Mouse (Mus musculus): ENCODE data around the gene Syncrip. TPM values are rescaled to one million over a fixed set of nuclear protein-coding genes. Genes with fewer than 3 reads are reported as not detected.
"Not testable (repeated sequence)": the region's sequence is repeated elsewhere in the genome, so short reads cannot be mapped to it uniquely, and the experiment has no call there.

Syncrip gene
- polyA plus RNA-seq, 1 experiment from 2014 or later = 75.2 TPM

DNA sequence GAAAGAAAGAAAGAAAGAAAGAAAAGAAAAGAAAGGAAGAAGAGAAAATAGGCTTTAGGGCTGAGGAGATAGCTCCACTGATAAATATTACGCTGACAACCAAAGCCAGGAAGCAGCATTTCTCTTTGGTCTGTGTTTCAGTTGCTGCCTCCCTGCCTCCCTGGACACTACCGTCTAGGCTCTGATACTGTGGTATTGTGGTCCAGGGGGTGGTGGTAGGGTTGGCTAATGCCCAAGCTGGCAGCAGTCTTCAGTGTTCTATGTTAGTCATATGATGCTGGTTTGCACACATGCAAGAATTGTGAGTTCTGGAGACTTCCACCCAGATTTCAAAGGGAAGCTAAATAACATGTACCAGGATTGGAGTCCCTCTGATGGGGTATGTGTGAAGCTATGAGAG is 17.7 kb upstream of the Syncrip start:
- H3K4me3 ChIP-seq (ENCODE audit: low read depth, low read length) = no peak overlapping the region
- no peaks in the 10 kb centered on the region for H3K36me3 ChIP-seq (ENCODE audit: control insufficient read depth, insufficient read depth, low read length)
- no peaks in the 10 kb centered on the region for H3K9me3 ChIP-seq (replicated peaks; ENCODE audit: control insufficient read depth, low read length, poor library complexity, severe bottlenecking)
- no peak overlapping the region for H3K9ac ChIP-seq (ENCODE audit: low read depth, low read length)
- 79% methylated on average over 2 of the region's 2 CpGs for WGBS
- no peak for ATAC-seq
- no peaks in the 10 kb centered on the region for H3K27me3 ChIP-seq (ENCODE audit: control insufficient read depth, insufficient read depth, low read depth, low read length)
- no peak overlapping the region for H3K4me2 ChIP-seq (ENCODE audit: low read length)
- H3K4me1 ChIP-seq (ENCODE audit: control insufficient read depth, insufficient read depth, low read length) = no peaks in the 10 kb centered on the region
- H3K27ac ChIP-seq (ENCODE audit: low read length) = no peak overlapping the region

- no peak overlapping the region for H3K4me2 ChIP-seq (ENCODE audit: low read length)
- 82% methylated on average over 1 of the region's 1 CpGs for WGBS
- no peak for ATAC-seq
- H3K36me3 ChIP-seq (ENCODE audit: control insufficient read depth, insufficient read depth, low read length) = no peaks in the 10 kb centered on the region
- H3K27ac ChIP-seq (ENCODE audit: low read length) = no peak overlapping the region
- H3K4me1 ChIP-seq (ENCODE audit: control insufficient read depth, insufficient read depth, low read length) = no peaks in the 10 kb centered on the region
- no peak overlapping the region for H3K9ac ChIP-seq (ENCODE audit: low read depth, low read length)
- no peak overlapping the region for H3K4me3 ChIP-seq (ENCODE audit: low read depth, low read length)
- H3K9me3 ChIP-seq (replicated peaks; ENCODE audit: control insufficient read depth, low read length, poor library complexity, severe bottlenecking) = no peaks in the 10 kb centered on the region
- H3K27me3 ChIP-seq (ENCODE audit: control insufficient read depth, insufficient read depth, low read depth, low read length) = no peaks in the 10 kb centered on the region
Measured at GRCm38 (mm10) chr9:88492522-88492921, 10.1 kb upstream of the Syncrip start.

DNA sequence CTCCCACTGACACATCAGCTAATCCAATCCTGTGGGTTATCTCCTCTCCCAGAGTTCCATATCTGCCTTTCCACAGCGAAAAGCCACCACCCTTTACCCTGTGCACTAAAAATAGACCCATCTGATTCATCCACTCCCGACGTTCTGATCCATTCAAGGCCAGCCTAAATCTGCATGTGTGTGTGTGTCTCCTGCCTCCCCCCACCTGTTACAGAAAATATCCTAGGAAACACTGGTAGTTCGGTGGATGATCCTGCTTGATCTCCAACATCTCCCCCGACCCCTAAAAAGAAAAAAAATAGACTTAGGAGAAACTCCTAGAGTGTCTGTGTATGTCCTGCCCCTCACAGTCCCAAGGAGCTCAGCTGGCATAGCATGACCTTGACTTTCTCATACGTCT is 2.2 kb upstream of the Syncrip start:
- H3K4me3 ChIP-seq (ENCODE audit: low read depth, low read length) = no peak overlapping the region
- ATAC-seq = no peak
- no peaks in the 10 kb centered on the region for H3K27me3 ChIP-seq (ENCODE audit: control insufficient read depth, insufficient read depth, low read depth, low read length)
- H3K36me3 ChIP-seq (ENCODE audit: control insufficient read depth, insufficient read depth, low read length) = no peaks in the 10 kb centered on the region
- H3K27ac ChIP-seq (ENCODE audit: low read length) = no peak overlapping the region
- H3K4me1 ChIP-seq (ENCODE audit: control insufficient read depth, insufficient read depth, low read length) = peaks cover 14% of the 10 kb centered on the region
- no peak overlapping the region for H3K9ac ChIP-seq (ENCODE audit: low read depth, low read length)
- H3K4me2 ChIP-seq (ENCODE audit: low read length) = no peak overlapping the region
- no peaks in the 10 kb centered on the region for H3K9me3 ChIP-seq (replicated peaks; ENCODE audit: control insufficient read depth, low read length, poor library complexity, severe bottlenecking)
- 48% methylated on average over 6 of the region's 6 CpGs for WGBS

DNA sequence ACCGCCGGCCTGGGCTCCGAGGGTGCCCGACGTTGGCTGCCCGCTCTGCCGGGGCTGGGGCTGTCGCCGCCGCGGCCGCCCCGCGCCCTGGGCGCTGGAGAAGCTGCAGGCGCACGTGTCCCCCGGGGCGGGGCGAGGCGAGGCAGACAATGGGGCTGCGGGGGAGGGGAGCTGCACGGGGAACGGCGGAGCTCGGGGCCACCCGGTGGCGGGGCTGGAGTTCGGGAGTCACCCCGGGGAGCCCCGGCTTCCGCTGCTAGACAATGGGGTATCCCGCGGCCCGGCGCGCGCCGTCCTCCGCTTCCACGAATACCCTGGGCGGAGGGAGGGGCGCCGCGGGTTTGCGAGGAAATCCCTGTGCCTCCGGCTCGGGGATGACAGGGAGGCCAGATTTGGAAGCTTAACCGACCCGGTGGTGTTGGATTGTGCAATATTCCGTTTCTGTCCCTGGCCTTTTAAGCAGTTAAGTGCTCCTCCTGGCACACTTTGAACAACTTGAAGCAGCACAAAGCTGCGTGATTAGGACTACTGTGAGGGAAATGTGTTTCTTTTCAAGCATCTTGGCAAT is 539 bp upstream of the Syncrip start:
- H3K4me1 ChIP-seq (ENCODE audit: control insufficient read depth, insufficient read depth, low read length) = peaks cover 21% of the 10 kb centered on the region
- ATAC-seq = no peak
- peak overlapping the region; percentile 68 for H3K4me2 ChIP-seq (ENCODE audit: low read length)
- H3K9me3 ChIP-seq (replicated peaks; ENCODE audit: control insufficient read depth, low read length, poor library complexity, severe bottlenecking) = no peaks in the 10 kb centered on the region
- peak overlapping the region; percentile 94 for H3K9ac ChIP-seq (ENCODE audit: low read depth, low read length)
- H3K4me3 ChIP-seq (ENCODE audit: low read depth, low read length) = peak overlapping the region; percentile 98
- WGBS = under 1% methylated on average over 32 of the region's 52 CpGs
- H3K36me3 ChIP-seq (ENCODE audit: control insufficient read depth, insufficient read depth, low read length) = no peaks in the 10 kb centered on the region
- H3K27me3 ChIP-seq (ENCODE audit: control insufficient read depth, insufficient read depth, low read depth, low read length) = no peaks in the 10 kb centered on the region
- peak overlapping the region; percentile 100 for H3K27ac ChIP-seq (ENCODE audit: low read length)

DNA sequence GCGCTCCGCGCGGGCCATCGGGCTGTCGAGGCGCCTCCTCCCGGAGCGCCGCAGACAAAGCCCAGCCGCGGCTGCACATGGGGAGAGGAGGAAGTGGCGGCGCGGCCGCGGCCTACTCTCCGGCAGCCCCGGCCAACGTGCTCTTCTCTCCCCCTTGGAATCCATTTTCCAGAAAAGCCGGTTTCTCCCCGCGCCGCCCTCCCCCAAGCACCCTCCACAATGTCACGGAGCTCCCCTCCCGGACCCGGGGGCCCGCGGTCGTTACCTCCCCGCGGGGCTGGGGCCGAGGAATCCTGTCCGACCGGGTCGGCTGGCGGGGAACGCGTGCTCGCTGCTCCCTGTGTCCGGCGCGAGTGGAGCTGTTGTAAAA is 598 bp downstream of the Syncrip start:
- peak overlapping the region; percentile 90; the same call in 1 of the 2 replicates for H3K4me2 ChIP-seq (ENCODE audit: low read length)
- H3K9ac ChIP-seq (ENCODE audit: low read depth, low read length) = peak overlapping the region; percentile 97
- H3K9me3 ChIP-seq (replicated peaks; ENCODE audit: control insufficient read depth, low read length, poor library complexity, severe bottlenecking) = no peaks in the 10 kb centered on the region
- peak overlapping the region; percentile 98 for H3K4me3 ChIP-seq (ENCODE audit: low read depth, low read length)
- WGBS = 0% methylated on average over 10 of the region's 43 CpGs
- H3K27me3 ChIP-seq (ENCODE audit: control insufficient read depth, insufficient read depth, low read depth, low read length) = no peaks in the 10 kb centered on the region
- ATAC-seq = peak; percentile 26
- H3K4me1 ChIP-seq (ENCODE audit: control insufficient read depth, insufficient read depth, low read length) = peaks cover 21% of the 10 kb centered on the region
- H3K36me3 ChIP-seq (ENCODE audit: control insufficient read depth, insufficient read depth, low read length) = 0 out of 2 replicates have a peak, but pooled peaks cover 5% of the 10 kb centered on the region
- H3K27ac ChIP-seq (ENCODE audit: low read length) = peak overlapping the region; percentile 100

DNA sequence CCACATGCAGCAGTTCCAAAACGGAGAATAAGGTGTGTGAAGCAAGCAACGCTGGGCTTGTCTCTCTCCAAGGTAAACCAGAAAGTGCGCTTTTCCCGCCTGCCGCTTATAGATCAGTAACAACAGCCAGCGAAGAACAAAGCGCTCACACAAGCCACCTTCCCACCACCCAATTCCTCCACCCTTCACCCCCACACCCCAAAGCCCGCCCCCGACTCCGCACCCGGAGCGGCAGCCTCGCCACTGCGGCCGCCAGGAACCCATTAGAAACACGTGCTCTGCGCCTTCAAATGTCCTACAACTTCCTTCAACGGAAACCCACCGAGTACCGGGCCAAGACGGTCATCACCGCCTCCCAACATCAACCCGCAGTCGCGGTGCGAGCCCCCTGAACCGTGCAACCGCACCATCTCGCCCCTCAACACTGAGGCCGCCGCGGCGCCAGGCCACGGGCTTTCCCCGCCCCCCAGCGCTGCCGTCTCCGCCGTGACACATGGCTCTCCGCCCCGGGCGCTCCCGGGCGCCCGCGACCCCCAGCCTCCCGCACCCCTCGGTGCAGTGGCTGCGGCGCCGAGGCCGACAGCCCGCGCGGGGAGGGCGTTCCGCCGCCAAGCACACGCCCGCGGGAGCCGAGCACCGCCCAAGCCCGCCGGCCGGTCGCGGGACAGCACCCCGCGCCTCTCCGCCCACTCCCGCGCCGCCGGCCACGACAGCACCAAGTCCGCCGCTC is 1.1 kb downstream of the Syncrip start:
- ATAC-seq = peak; percentile 0; the same call in 1 of the 2 replicates
- H3K4me2 ChIP-seq (ENCODE audit: low read length) = peak overlapping the region; percentile 90
- H3K4me3 ChIP-seq (ENCODE audit: low read depth, low read length) = peak overlapping the region; percentile 98
- 0 out of 2 replicates have a peak, but pooled peaks cover 5% of the 10 kb centered on the region for H3K36me3 ChIP-seq (ENCODE audit: control insufficient read depth, insufficient read depth, low read length)
- WGBS = under 1% methylated on average over 61 of the region's 78 CpGs
- peaks cover 21% of the 10 kb centered on the region for H3K4me1 ChIP-seq (ENCODE audit: control insufficient read depth, insufficient read depth, low read length)
- H3K27ac ChIP-seq (ENCODE audit: low read length) = peak overlapping the region; percentile 100
- H3K27me3 ChIP-seq (ENCODE audit: control insufficient read depth, insufficient read depth, low read depth, low read length) = no peaks in the 10 kb centered on the region
- no peaks in the 10 kb centered on the region for H3K9me3 ChIP-seq (replicated peaks; ENCODE audit: control insufficient read depth, low read length, poor library complexity, severe bottlenecking)
- peak overlapping the region; percentile 97 for H3K9ac ChIP-seq (ENCODE audit: low read depth, low read length)

- Histone ChIP-seq H3K9me3 (replicated peaks; ENCODE audit: control insufficient read depth, low read length, poor library complexity, severe bottlenecking) (no peaks in the 10 kb centered on the region), H3K36me3 (ENCODE audit: control insufficient read depth, insufficient read depth, low read length) (0 out of 2 replicates have a peak, but pooled peaks cover 5% of the 10 kb centered on the region), H3K4me1 (ENCODE audit: control insufficient read depth, insufficient read depth, low read length) (peaks cover 21% of the 10 kb centered on the region), H3K27me3 (ENCODE audit: control insufficient read depth, insufficient read depth, low read depth, low read length) (no peaks in the 10 kb centered on the region), H3K4me2 (ENCODE audit: low read length) (peak overlapping the region; percentile 90), H3K9ac (ENCODE audit: low read depth, low read length) (peak overlapping the region; percentile 46; the same call in 1 of the 2 replicates), H3K4me3 (ENCODE audit: low read depth, low read length) (peak overlapping the region; percentile 98), H3K27ac (ENCODE audit: low read length) (no peak overlapping the region)
- 15% methylated on average over 1 of the region's 1 CpGs for WGBS
- no peak for ATAC-seq
Measured at GRCm38 (mm10) chr9:88480120-88480519, 2.3 kb downstream of the Syncrip start.

- no peak overlapping the region for H3K9ac ChIP-seq (ENCODE audit: low read depth, low read length)
- no peak overlapping the region for H3K4me2 ChIP-seq (ENCODE audit: low read length)
- no peaks in the 10 kb centered on the region for H3K27me3 ChIP-seq (ENCODE audit: control insufficient read depth, insufficient read depth, low read depth, low read length)
- no peaks in the 10 kb centered on the region for H3K9me3 ChIP-seq (replicated peaks; ENCODE audit: control insufficient read depth, low read length, poor library complexity, severe bottlenecking)
- H3K36me3 ChIP-seq (ENCODE audit: control insufficient read depth, insufficient read depth, low read length) = peaks cover 13% of the 10 kb centered on the region; the same call in 1 of the 2 replicates
- no peak overlapping the region for H3K27ac ChIP-seq (ENCODE audit: low read length)
- WGBS = 14% methylated on average over 1 of the region's 1 CpGs
- ATAC-seq = no peak
- no peak overlapping the region for H3K4me3 ChIP-seq (ENCODE audit: low read depth, low read length)
- H3K4me1 ChIP-seq (ENCODE audit: control insufficient read depth, insufficient read depth, low read length) = peaks cover 15% of the 10 kb centered on the region
Measured at GRCm38 (mm10) chr9:88476138-88476537, 6.2 kb downstream of the Syncrip start.

- H3K27me3 ChIP-seq (ENCODE audit: control insufficient read depth, insufficient read depth, low read depth, low read length); H3K4me2 ChIP-seq (ENCODE audit: low read length); H3K4me1 ChIP-seq (ENCODE audit: control insufficient read depth, insufficient read depth, low read length); ATAC-seq; H3K9me3 ChIP-seq (replicated peaks; ENCODE audit: control insufficient read depth, low read length, poor library complexity, severe bottlenecking); H3K4me3 ChIP-seq (ENCODE audit: low read depth, low read length); H3K9ac ChIP-seq (ENCODE audit: low read depth, low read length); H3K27ac ChIP-seq (ENCODE audit: low read length): not testable (repeated sequence)
- peaks cover 18% of the 10 kb centered on the region for H3K36me3 ChIP-seq (ENCODE audit: control insufficient read depth, insufficient read depth, low read length)
- 90% methylated on average over 4 of the region's 4 CpGs for WGBS
Measured at GRCm38 (mm10) chr9:88461017-88461416, 21.4 kb downstream of the Syncrip start.

Data from midbrain, embryonic 16.5 days (tissue).